Mouse (Mus musculus): ENCODE measurements at regions not wholly inside any gene's neighbourhood (a gene's known extent, or its start where the extent isn't known, plus 50 kb on each side); places are given as distances from the start of the nearest gene placed in this dataset.

DNA sequence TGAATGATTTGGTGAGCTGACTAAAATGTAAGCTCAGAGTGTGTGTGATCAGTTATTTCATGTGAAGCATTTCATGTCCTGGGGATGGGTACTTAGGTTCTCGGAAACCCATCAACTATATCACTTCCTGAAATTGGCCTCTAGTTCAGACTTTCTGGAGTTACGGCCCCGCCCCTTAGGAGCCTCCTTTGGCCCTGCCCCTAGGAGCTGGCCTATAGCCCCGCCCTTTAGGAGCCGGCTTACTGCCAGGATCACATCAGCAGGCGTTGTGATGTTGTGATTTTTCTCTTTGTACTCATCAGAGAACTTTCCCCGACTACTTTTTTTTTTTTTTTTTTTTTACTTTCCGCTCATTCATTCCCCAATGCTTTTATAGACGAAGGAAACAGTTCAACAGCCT, 223.1 kb downstream of the Rnf144b start:
- TF ChIP-seq CTCF (IDR thresholded peaks at IDR 0.05; ENCODE audit: borderline replicate concordance, insufficient read depth, low read depth, low read length) (no peak), POLR2A (IDR thresholded peaks at IDR 0.05; ENCODE audit: borderline replicate concordance, insufficient read depth, low read length) (no peak)
